Mouse (Mus musculus) testis, adult 2 months (tissue): Measurements from ENCODE around the gene Olfm2. TPM values are rescaled to one million over a fixed set of nuclear protein-coding genes. Genes with fewer than 3 reads are reported as not detected.

Experiments
- H3K27ac ChIP-seq: fragments of 200-500 bp; 2 replicates; pipeline ENCODE4 v1.5.1; 2012; ENCODE audit warnings: low read depth, low read length; ENCODE audit not compliant: control insufficient read depth, insufficient read depth
- H3K27me3 ChIP-seq: fragments of 200-500 bp; 2 replicates; pipeline ENCODE4 v1.6.1; 2012; ENCODE audit warnings: mild to moderate bottlenecking, low read length, moderate library complexity; ENCODE audit not compliant: control insufficient read depth, insufficient read depth
- H3K36me3 ChIP-seq: fragments of 200-500 bp; 2 replicates; pipeline ENCODE4 v1.6.1; 2012; ENCODE audit warnings: mild to moderate bottlenecking, low read length; ENCODE audit not compliant: control insufficient read depth, insufficient read depth
- H3K4me1 ChIP-seq: fragments of 200-500 bp; 2 replicates; pipeline ENCODE4 v1.6.1; 2012; ENCODE audit warnings: low read length; ENCODE audit not compliant: control insufficient read depth, insufficient read depth
- H3K4me3 ChIP-seq: fragments of 200-500 bp; 2 replicates; pipeline ENCODE4 v1.5.1; 2012; ENCODE audit warnings: low read depth, mild to moderate bottlenecking, low read length, moderate library complexity, mixed read lengths; ENCODE audit not compliant: control insufficient read depth
- CTCF ChIP-seq: fragments of 200-500 bp; IDR thresholded peaks from 2 replicates; pipeline ENCODE4 v1.5.1; 2012; ENCODE audit warnings: low read depth, mild to moderate bottlenecking, inconsistent platforms, low read length, moderate library complexity; ENCODE audit not compliant: control insufficient read depth, insufficient read depth, insufficient replicate concordance
- POLR2A ChIP-seq: fragments of 200-500 bp; IDR thresholded peaks from 2 replicates; pipeline ENCODE4 v1.6.1; 2012; ENCODE audit warnings: low read depth, mild to moderate bottlenecking, inconsistent platforms, low read length, moderate library complexity; ENCODE audit not compliant: control insufficient read depth
- polyA plus RNA-seq: library from polyadenylated mRNA; depleted of rRNA; stranded (reverse); fragments of >200 nt; gene quantifications from 2 replicates; pipeline ENCODE4 v1.2.3, GENCODE M21; 2012; rRNA removed

Gene Olfm2
- 3.2 and 3.4 TPM in 2 replicates for polyA plus RNA-seq

DNA sequence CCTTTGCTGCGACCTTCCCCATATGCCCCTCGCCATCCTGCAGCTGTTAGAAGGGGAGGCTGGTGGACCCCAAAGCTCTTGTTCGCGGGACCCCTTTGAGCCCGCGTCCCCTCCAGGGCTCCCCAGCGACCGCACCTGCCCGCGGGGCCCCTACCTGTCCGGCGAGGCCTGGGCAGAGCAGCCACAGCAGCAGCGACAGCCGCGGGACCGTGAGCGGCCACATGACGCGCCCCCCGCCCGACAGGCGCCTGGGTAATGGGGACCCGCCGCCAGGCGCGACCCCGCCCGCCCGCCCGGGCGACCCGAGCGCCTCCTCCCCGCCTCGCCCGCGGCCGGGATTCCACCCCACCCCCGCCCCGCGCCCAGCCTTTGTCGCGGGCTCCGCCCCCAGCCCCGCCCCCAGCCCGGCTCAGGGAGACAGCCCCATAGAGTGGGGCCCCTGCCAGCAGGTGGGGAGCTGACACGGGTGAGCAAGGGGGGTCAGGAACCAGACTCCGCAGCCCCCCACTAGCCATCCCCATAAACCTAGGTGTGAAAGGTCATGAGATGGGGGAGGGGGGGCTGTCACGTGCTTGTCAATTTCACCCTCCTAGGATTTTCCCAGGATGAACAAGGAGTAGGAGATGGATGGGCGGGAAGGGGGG is at the start of gene Olfm2:
Gene Olfm2, minus strand, starts transcription at position 333 of the 644 bp plus-strand sequence.
- TF ChIP-seq CTCF = no peak
- TF ChIP-seq POLR2A = no peak
- Histone ChIP-seq H3K4me1 (peaks cover 14% of the 10 kb centered on the region), H3K36me3 (no peaks in the 10 kb centered on the region), H3K4me3 (peak within 1 kb of the TSS; percentile 5), H3K27ac (no peak within 1 kb of the TSS), H3K27me3 (no peaks in the 10 kb centered on the region)

DNA sequence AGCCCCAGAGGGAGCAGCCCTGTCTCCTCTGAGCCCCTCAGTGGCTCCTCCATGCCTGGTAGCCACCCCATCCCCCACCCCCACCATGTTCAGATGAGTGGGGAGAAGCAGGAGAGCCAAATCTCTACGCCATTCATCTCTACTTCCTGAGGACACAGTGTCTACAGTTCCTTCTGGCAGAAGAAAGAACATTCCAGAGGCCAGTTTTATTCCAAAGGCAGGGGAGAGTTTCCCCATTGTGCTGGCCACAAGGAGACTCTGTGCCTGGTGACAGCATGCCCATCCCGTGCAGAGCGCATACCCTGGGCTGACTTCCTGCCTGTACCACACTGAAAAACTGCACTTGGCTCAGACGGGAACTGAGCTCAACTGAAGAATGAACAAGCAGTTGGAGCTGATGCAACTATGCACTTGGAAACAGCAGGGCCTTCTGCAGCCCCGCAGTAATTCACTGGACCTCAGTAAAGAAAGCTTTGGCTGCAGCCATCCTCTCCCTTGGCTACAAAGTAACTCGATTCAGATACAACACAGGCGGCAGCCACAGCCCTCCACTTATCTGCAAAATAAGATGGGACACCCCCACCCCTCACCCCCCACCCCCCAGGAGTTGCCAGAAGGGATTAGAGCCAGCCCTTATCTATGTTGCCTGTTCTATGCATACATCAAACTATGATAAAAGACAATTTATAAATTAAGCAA is 48.1 kb upstream of the Olfm2 start:
- H3K4me1 ChIP-seq = no peaks in the 10 kb centered on the region; the same call in none of the 2 replicates
- H3K27me3 ChIP-seq = no peaks in the 10 kb centered on the region
- H3K4me3 ChIP-seq = no peak overlapping the region
- TF ChIP-seq POLR2A = no peak
- TF ChIP-seq CTCF = no peak
- peak overlapping the region; percentile 52; the same call in 1 of the 2 replicates for H3K27ac ChIP-seq
- no peaks in the 10 kb centered on the region for H3K36me3 ChIP-seq

DNA sequence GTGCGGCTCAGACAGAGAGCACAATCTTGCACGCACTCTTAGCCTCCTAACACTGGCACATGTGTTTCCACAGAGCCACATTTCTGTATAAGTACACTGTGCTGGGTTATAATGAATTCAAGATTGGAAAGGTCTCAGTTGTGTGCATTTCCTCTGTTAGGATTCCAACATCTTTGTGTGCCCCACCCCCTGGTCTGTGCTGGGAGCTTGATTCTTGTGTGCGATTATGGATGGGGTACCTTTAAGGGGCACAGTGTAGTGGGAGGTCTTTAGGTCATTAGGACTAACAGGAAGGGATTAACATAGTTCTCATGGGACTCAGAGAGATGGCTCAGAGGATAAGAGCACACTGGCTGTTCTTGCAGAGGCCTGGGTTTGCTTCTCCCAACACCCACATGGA is 44.2 kb upstream of the Olfm2 start:
- H3K36me3 ChIP-seq = no peaks in the 10 kb centered on the region
- H3K4me3 ChIP-seq = no peak overlapping the region
- no peaks in the 10 kb centered on the region for H3K27me3 ChIP-seq
- no peak for TF ChIP-seq POLR2A
- no peak for TF ChIP-seq CTCF
- no peak overlapping the region for H3K27ac ChIP-seq
- H3K4me1 ChIP-seq = no peaks in the 10 kb centered on the region; the same call in none of the 2 replicates

DNA sequence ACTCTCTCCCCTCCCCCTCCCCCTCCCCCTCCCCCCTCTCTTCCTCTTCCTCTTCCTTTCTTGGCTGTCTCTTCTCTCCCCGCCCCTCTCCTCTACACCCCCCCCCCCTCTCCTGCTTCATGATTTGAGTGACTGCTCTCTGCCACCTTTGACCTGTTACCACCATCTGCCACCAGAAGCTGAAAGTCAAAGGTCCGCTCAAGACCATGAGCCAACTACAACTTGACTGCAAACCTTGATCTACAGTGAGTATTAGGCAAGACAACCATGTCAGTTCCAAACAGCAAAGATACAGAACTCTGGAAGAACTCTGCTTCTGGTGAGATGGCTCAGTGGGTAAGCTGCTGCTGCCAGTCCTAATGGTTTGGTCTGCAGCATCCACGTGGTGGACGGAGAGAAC is 43.5 kb upstream of the Olfm2 start:
- TF ChIP-seq POLR2A = no peak
- TF ChIP-seq CTCF = no peak
- H3K36me3 ChIP-seq = no peaks in the 10 kb centered on the region
- H3K27me3 ChIP-seq = no peaks in the 10 kb centered on the region
- H3K27ac ChIP-seq = no peak overlapping the region
- H3K4me3 ChIP-seq = no peak overlapping the region
- H3K4me1 ChIP-seq = no peaks in the 10 kb centered on the region; the same call in none of the 2 replicates

DNA sequence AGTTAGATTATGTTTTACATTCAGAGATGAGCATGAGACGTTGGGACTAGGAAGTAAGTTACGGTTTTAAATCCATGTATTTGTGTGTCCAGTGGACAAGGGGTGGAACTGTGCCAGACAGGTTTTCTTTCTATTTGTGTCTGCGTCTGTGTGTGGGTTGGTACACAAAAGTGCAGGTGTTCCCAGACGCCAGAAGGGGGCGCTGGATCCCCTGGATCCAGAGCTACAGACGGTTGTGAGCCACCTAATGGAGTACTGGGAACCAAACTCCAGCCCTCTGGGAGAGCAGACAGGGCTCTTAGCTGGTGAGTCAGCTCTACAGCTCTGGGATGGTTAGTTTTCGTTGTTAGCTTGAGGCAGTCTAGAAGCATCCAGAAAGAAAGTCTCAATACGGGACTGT is 41.8 kb upstream of the Olfm2 start:
- no peaks in the 10 kb centered on the region for H3K4me1 ChIP-seq
- no peaks in the 10 kb centered on the region for H3K27me3 ChIP-seq
- TF ChIP-seq CTCF (peak; percentile 41; the same call in 1 of the 2 replicates), POLR2A (no peak)
- no peak overlapping the region for H3K4me3 ChIP-seq
- no peaks in the 10 kb centered on the region for H3K36me3 ChIP-seq
- no peak overlapping the region for H3K27ac ChIP-seq

DNA sequence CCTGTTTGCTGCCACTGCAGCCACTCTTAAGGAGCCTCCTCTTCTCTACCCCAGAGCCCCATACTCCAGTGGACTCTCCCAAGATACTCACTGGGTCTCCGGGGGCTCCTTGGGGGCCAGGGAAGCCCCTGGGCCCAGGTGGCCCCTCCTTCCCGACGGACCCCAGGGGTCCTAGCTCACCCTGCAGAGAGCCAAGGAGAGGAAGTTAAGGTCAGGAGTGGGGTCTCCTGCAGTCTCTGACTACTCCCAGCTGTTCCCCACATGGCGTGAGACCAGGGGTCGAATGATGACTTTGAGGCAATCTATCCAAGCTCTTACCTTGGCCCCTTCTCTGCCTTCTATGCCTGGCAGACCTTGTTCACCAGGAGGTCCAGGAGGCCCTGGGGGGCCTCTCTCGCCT is 38.9 kb upstream of the Olfm2 start:
- Histone ChIP-seq H3K36me3 (no peaks in the 10 kb centered on the region), H3K27me3 (no peaks in the 10 kb centered on the region), H3K4me1 (no peaks in the 10 kb centered on the region), H3K4me3 (no peak overlapping the region), H3K27ac (no peak overlapping the region)
- TF ChIP-seq CTCF = no peak
- TF ChIP-seq POLR2A = no peak

DNA sequence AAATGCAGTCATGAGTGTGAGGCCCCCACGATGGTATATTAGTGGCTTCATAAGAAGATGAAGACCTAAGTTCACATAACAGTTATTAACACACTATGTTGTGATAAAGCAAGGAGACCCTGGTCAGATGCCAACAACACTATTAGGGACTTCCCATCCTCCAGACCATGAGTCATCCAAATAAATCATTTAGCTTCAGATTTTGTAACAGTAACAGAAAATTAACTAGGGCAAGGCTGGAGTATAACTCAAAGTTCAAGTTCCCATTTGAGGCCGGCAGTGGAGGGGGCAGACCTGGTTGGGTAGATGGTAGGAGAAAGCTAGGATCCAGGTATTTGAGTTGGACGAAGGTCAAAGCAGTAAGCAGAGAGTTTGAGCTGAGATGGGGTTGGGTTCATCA is 35.1 kb upstream of the Olfm2 start:
- H3K36me3 ChIP-seq = no peaks in the 10 kb centered on the region
- no peaks in the 10 kb centered on the region for H3K4me1 ChIP-seq
- no peak overlapping the region for H3K27ac ChIP-seq
- no peaks in the 10 kb centered on the region for H3K27me3 ChIP-seq
- no peak overlapping the region for H3K4me3 ChIP-seq
- no peak for TF ChIP-seq POLR2A
